Mouse (Mus musculus) testis, adult 2 months (tissue): ENCODE measurements around the gene Tmem222.

Experiments
- CTCF ChIP-seq: fragments of 200-500 bp; IDR thresholded peaks from 2 replicates; pipeline ENCODE4 v1.5.1; 2012; ENCODE audit warnings: low read depth, mild to moderate bottlenecking, inconsistent platforms, low read length, moderate library complexity; ENCODE audit not compliant: control insufficient read depth, insufficient read depth, insufficient replicate concordance
- POLR2A ChIP-seq: fragments of 200-500 bp; IDR thresholded peaks from 2 replicates; pipeline ENCODE4 v1.6.1; 2012; ENCODE audit warnings: low read depth, mild to moderate bottlenecking, inconsistent platforms, low read length, moderate library complexity; ENCODE audit not compliant: control insufficient read depth

- no peak for TF ChIP-seq CTCF
- no peak for TF ChIP-seq POLR2A
Observed at GRCm38 (mm10) chr4:133265759-133266158, 11.8 kb downstream of the Tmem222 start.
